Mouse (Mus musculus): ENCODE results near the gene Eya3. TPM values are rescaled to one million over a fixed set of nuclear protein-coding genes. Genes with fewer than 3 reads are reported as not detected.

The Eya3 gene
- polyA plus RNA-seq, 1 experiment from 2014 or later = 26.4 TPM

DNA sequence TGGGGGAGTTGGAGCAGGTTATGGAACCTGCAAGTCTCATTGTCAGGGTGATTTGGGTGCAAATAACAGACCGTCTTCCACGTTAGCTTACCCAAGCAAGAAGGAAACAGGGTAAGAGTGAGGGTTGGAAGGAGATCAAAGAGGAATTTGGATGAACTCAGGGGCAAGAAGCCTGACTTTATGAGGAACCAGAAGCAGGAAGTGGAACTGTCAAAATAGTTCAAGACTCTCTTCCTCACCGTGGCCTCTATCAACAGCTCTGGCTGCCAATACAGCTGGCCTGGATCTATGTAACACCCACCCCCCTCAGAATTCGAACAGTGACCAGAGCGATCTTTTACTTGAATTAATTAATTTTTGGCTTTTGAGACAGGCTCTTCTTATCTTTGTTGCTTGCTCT lies 33.0 kb upstream of the Eya3 start:
- DNase-seq (ENCODE audit: low spot score, missing footprints) = no peak
- Histone ChIP-seq H3K9ac (ENCODE audit: low read length) (no peak overlapping the region), H3K9me3 (ENCODE audit: control insufficient read depth, low read length) (no peaks in the 10 kb centered on the region), H3K27me3 (ENCODE audit: control insufficient read depth, insufficient read depth, low read length) (no peaks in the 10 kb centered on the region), H3K36me3 (ENCODE audit: control insufficient read depth, insufficient read depth, low read length) (no peaks in the 10 kb centered on the region), H3K4me3 (ENCODE audit: low read depth, low read length) (no peak overlapping the region), H3K4me2 (no peak overlapping the region), H3K27ac (ENCODE audit: low read depth, low read length) (no peak overlapping the region), H3K4me1 (ENCODE audit: control insufficient read depth, insufficient read depth, low read length) (no peaks in the 10 kb centered on the region)
- WGBS = 81% methylated on average over 5 of the region's 5 CpGs
- no peak for ATAC-seq (ENCODE audit: low FRiP score)

DNA sequence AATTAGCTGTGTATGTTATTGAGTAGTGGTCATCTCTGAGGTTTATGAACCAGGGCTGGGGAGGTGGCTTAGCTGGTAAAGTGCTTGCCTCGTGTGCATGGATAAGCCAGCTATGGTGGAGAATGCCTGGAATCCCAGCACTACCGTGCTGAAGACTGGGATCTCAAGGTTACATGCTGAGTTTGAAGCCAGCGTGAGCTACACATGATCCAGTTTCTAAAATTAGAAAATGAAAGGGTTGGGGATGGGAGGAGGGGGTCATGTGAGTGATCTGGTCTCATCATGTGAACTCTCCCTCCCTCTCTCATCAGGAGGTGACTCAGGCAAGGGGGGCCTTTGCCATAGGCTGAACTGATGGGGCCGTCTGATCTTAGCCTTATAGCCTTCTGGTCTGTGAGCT lies 30.6 kb upstream of the Eya3 start:
- 56% methylated on average over 4 of the region's 4 CpGs for WGBS
- H3K9ac ChIP-seq (ENCODE audit: low read length) = no peak overlapping the region
- no peak for ATAC-seq (ENCODE audit: low FRiP score)

DNA sequence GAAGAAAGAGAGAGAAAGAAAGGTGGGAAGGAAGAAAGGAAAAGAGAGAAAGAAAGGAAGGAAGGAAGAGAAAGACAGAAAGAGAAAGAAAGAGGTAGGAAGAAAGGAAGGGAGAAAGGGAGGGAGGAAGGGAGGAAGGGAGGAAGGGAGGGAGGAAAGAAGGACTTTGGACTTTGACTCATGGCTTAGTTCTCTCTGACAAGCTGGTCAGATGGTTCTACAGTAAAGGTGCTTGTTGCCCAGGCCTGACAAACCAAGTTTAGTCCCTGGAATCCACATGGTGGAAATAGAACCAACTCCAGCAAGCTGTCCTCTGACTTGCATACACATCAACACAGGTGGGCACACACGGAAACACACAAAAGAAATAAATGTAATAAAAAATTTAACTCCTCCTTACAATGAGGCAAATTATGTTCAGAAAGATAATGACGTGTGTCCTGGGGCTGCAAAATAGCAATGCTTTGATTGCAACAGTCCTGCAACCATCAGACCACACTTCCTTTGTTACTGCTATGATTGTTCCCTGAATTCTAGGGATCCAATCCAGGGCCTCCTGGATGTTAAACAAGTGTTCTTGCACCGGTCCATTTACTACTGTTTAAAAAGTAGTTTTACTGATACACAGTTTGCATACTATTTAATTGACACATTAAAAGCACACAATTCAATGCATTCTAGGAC lies 28.3 kb upstream of the Eya3 start:
- no peak overlapping the region for H3K27ac ChIP-seq (ENCODE audit: low read depth, low read length)
- 84% methylated on average over 3 of the region's 3 CpGs for WGBS
- no peak overlapping the region for H3K4me2 ChIP-seq
- no peak overlapping the region for H3K4me3 ChIP-seq (ENCODE audit: low read depth, low read length)
- DNase-seq (ENCODE audit: low spot score, missing footprints) = no peak
- no peaks in the 10 kb centered on the region for H3K36me3 ChIP-seq (ENCODE audit: control insufficient read depth, insufficient read depth, low read length)
- ATAC-seq (ENCODE audit: low FRiP score) = no peak
- no peaks in the 10 kb centered on the region for H3K4me1 ChIP-seq (ENCODE audit: control insufficient read depth, insufficient read depth, low read length)
- H3K9me3 ChIP-seq (ENCODE audit: control insufficient read depth, low read length) = no peaks in the 10 kb centered on the region
- H3K9ac ChIP-seq (ENCODE audit: low read length) = no peak overlapping the region
- H3K27me3 ChIP-seq (ENCODE audit: control insufficient read depth, insufficient read depth, low read length) = no peaks in the 10 kb centered on the region

More for the DNA sequence above, 30.6 kb upstream of the Eya3 start:
- Histone ChIP-seq H3K4me3 (ENCODE audit: low read depth, low read length) (no peak overlapping the region), H3K4me2 (no peak overlapping the region), H3K9me3 (ENCODE audit: control insufficient read depth, low read length) (no peaks in the 10 kb centered on the region), H3K36me3 (ENCODE audit: control insufficient read depth, insufficient read depth, low read length) (no peaks in the 10 kb centered on the region), H3K27me3 (ENCODE audit: control insufficient read depth, insufficient read depth, low read length) (no peaks in the 10 kb centered on the region), H3K4me1 (ENCODE audit: control insufficient read depth, insufficient read depth, low read length) (no peaks in the 10 kb centered on the region), H3K27ac (ENCODE audit: low read depth, low read length) (no peak overlapping the region)
- peak; percentile 35 for DNase-seq (ENCODE audit: low spot score, missing footprints)

DNA sequence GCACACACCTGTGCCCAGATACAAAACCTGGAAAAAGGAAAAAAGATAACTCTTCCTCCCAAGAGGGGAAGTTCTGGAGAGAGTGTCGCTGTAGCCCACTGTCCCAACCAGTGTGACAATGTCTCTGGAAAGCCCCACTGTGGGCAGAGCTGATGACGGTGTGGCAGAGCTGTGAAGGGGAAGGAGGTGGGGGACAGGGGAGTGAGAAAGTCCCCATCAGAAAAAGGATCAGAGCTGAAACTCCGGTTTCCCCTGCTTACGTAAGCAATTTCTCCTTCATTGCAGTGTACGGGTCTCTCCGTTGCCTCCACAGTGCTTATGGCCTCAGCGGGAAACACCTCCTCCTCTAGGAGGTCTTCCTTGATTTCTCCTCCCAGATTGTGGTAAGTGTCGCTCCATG lies 27.5 kb upstream of the Eya3 start:
- H3K4me2 ChIP-seq = no peak overlapping the region
- H3K9me3 ChIP-seq (ENCODE audit: control insufficient read depth, low read length) = no peaks in the 10 kb centered on the region
- no peaks in the 10 kb centered on the region for H3K4me1 ChIP-seq (ENCODE audit: control insufficient read depth, insufficient read depth, low read length)
- no peaks in the 10 kb centered on the region for H3K27me3 ChIP-seq (ENCODE audit: control insufficient read depth, insufficient read depth, low read length)
- H3K36me3 ChIP-seq (ENCODE audit: control insufficient read depth, insufficient read depth, low read length) = no peaks in the 10 kb centered on the region
- 88% methylated on average over 8 of the region's 8 CpGs for WGBS
- no peak overlapping the region for H3K9ac ChIP-seq (ENCODE audit: low read length)
- no peak overlapping the region for H3K27ac ChIP-seq (ENCODE audit: low read depth, low read length)
- no peak overlapping the region for H3K4me3 ChIP-seq (ENCODE audit: low read depth, low read length)
- DNase-seq (ENCODE audit: low spot score, missing footprints) (no peak), ATAC-seq (ENCODE audit: low FRiP score) (no peak)

DNA sequence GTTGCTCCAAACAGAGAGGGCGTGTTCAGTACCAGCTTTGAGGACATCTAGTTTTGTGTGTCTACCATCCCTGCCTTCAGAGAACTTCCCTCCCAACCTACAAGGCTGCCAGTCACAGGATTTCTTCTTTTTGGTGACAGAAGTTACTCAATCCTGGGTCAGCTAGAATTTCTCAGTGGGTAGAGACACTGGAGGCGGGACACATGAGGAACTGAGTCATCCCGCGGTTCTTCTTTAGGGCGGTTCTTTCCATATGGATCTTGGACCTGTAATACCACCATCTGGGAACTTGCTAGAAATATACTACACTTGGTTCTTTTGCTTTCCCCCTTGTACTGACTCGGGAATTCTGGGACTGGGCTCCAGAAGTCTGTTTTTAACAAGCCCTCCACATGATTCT lies 20.9 kb upstream of the Eya3 start:
- no peaks in the 10 kb centered on the region for H3K27me3 ChIP-seq (ENCODE audit: control insufficient read depth, insufficient read depth, low read length)
- H3K4me3 ChIP-seq (ENCODE audit: low read depth, low read length) = no peak overlapping the region
- H3K9me3 ChIP-seq (ENCODE audit: control insufficient read depth, low read length) = no peaks in the 10 kb centered on the region
- no peaks in the 10 kb centered on the region for H3K36me3 ChIP-seq (ENCODE audit: control insufficient read depth, insufficient read depth, low read length)
- DNase-seq (ENCODE audit: low spot score, missing footprints) (no peak), ATAC-seq (ENCODE audit: low FRiP score) (no peak)
- H3K27ac ChIP-seq (ENCODE audit: low read depth, low read length) = no peak overlapping the region
- H3K4me1 ChIP-seq (ENCODE audit: control insufficient read depth, insufficient read depth, low read length) = no peaks in the 10 kb centered on the region
- WGBS = 92% methylated on average over 6 of the region's 6 CpGs
- no peak overlapping the region for H3K9ac ChIP-seq (ENCODE audit: low read length)
- no peak overlapping the region for H3K4me2 ChIP-seq

DNA sequence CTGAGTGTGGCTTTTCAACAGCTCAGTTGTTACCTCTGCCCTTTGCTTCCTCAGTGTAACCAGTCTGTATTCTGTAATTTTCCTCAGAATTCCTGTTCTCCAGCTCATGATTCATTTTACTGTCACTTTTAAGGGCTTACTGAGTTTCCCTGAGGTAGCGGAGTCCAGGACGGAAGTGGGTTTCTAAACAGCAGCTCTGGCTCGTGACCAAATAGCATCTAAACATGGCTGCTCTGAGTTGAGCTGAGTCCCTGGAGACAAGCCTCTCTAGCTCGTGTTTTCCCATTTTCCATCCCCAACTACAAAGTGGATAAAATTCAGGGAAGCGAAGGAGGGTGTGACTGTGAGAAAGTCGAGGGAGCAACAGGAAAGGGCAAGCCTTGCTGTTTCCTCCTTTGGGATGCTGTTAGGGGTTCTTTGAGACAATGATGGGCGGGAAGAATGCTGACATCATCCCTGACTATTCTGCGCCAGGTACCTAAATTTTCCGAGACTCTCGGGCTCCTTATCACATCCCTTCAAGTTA lies 19.9 kb upstream of the Eya3 start:
- Histone ChIP-seq H3K4me2 (no peak overlapping the region), H3K27ac (ENCODE audit: low read depth, low read length) (no peak overlapping the region), H3K27me3 (ENCODE audit: control insufficient read depth, insufficient read depth, low read length) (no peaks in the 10 kb centered on the region), H3K9me3 (ENCODE audit: control insufficient read depth, low read length) (no peaks in the 10 kb centered on the region), H3K4me1 (ENCODE audit: control insufficient read depth, insufficient read depth, low read length) (no peaks in the 10 kb centered on the region), H3K4me3 (ENCODE audit: low read depth, low read length) (no peak overlapping the region), H3K9ac (ENCODE audit: low read length) (no peak overlapping the region), H3K36me3 (ENCODE audit: control insufficient read depth, insufficient read depth, low read length) (no peaks in the 10 kb centered on the region)
- DNase-seq (ENCODE audit: low spot score, missing footprints) = no peak
- WGBS = 92% methylated on average over 10 of the region's 10 CpGs
- ATAC-seq (ENCODE audit: low FRiP score) = no peak

DNA sequence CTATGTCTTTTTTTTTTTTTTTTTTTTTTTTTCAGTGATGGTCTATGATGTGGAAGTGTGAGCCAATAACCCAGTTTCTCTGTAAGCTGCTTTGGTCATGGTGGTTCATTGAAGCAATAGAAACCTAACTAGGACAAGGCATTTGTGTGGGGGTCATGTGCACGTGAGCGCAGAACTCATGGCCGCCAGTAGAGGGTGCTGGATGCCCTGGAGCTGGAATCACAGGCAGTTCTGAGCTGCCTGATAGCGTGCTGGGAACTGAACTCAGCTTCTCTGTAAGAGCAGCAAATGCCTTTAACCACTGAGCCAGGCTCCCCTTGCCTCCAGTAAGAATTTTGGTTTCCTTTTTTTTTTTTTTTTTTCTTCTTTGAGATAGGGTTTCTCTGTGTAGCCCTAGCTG lies 18.7 kb upstream of the Eya3 start:
- Histone ChIP-seq H3K4me3 (ENCODE audit: low read depth, low read length) (no peak overlapping the region), H3K4me2 (no peak overlapping the region), H3K4me1 (ENCODE audit: control insufficient read depth, insufficient read depth, low read length) (no peaks in the 10 kb centered on the region), H3K9me3 (ENCODE audit: control insufficient read depth, low read length) (no peaks in the 10 kb centered on the region), H3K9ac (ENCODE audit: low read length) (no peak overlapping the region), H3K27me3 (ENCODE audit: control insufficient read depth, insufficient read depth, low read length) (no peaks in the 10 kb centered on the region), H3K36me3 (ENCODE audit: control insufficient read depth, insufficient read depth, low read length) (no peaks in the 10 kb centered on the region), H3K27ac (ENCODE audit: low read depth, low read length) (no peak overlapping the region)
- DNase-seq (ENCODE audit: low spot score, missing footprints) (no peak), ATAC-seq (ENCODE audit: low FRiP score) (no peak)
- WGBS = 84% methylated on average over 4 of the region's 4 CpGs

DNA sequence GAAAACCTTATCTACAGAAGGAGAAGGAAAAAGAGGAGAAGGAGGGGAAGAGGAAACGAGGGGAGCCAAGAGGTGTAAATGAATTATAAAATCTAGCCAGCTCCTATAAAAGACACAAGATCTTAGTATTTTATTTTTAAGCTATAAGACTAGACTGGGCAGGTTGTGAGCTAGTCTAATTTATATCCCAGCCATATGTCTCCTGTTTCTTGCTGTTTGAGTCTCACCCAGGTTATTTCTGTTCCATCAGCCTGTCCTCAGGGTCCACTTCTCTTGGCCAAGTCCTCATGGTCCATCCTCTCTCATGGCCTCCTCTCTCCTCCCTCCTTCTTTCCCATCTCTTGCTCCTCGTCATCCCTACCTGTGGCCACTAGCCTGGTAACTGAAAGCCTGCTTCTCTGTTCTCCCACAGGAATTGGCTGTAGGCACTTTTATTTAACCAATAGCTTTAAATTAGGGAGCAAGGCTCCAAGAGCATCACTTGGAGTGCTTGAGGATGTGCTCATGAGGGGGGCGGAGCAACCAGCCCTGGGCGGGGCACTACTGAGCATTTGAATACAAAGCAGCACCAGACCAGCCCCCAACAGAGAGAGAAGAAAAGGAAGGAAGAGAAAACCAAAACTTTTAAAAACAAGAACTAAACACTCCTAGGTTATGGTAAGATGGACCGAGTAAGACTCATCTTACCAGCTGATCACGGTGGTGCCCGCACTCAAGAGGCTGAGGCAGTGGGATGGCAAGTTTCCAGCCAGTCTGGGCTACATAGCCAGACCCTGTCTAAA lies 17.3 kb upstream of the Eya3 start:
- no peak for DNase-seq (ENCODE audit: low spot score, missing footprints)
- WGBS = 77% methylated on average over 7 of the region's 7 CpGs
- H3K4me3 ChIP-seq (ENCODE audit: low read depth, low read length) = no peak overlapping the region

DNA sequence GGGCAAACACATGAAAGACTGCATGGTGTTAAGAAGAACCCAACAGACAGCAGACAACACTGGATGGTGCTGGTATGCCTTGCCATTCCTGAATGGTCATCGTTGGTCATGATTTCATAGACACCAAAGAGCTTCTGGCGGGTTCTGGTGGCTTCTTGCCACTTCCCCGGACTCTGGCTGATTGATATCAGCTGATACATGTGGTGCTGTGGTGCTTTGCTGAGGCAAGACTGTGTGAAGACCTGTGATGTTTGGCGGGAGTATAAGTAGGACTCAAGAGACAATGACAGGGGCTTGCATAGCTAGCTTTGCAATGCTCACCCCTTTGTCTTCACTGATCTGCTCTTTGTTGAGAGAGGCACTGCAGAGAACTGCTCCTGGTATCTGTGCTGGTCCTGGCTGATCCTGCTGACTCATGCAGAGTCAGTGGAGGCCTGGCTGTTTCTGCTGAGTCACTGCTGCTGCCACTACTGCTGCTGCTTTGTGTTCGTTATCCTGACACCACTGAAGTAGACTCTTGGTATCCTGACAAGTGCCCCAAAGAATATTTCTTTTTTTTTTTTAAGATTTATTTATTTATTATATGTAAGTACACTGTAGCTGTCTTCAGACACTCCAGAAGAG lies 14.6 kb upstream of the Eya3 start:
- no peak overlapping the region for H3K9ac ChIP-seq (ENCODE audit: low read length)
- H3K9me3 ChIP-seq (ENCODE audit: control insufficient read depth, low read length) = no peaks in the 10 kb centered on the region
- no peaks in the 10 kb centered on the region for H3K36me3 ChIP-seq (ENCODE audit: control insufficient read depth, insufficient read depth, low read length)
- no peak overlapping the region for H3K4me2 ChIP-seq
- no peak for ATAC-seq (ENCODE audit: low FRiP score)
- no peak for DNase-seq (ENCODE audit: low spot score, missing footprints)
- H3K4me1 ChIP-seq (ENCODE audit: control insufficient read depth, insufficient read depth, low read length) = no peaks in the 10 kb centered on the region
- no peak overlapping the region for H3K4me3 ChIP-seq (ENCODE audit: low read depth, low read length)
- H3K27ac ChIP-seq (ENCODE audit: low read depth, low read length) = no peak overlapping the region
- 83% methylated on average over 5 of the region's 5 CpGs for WGBS
- no peaks in the 10 kb centered on the region for H3K27me3 ChIP-seq (ENCODE audit: control insufficient read depth, insufficient read depth, low read length)

More for the DNA sequence above, 17.3 kb upstream of the Eya3 start:
- H3K36me3 ChIP-seq (ENCODE audit: control insufficient read depth, insufficient read depth, low read length) = no peaks in the 10 kb centered on the region
- H3K9me3 ChIP-seq (ENCODE audit: control insufficient read depth, low read length) = no peaks in the 10 kb centered on the region
- H3K27ac ChIP-seq (ENCODE audit: low read depth, low read length) = no peak overlapping the region
- no peaks in the 10 kb centered on the region for H3K4me1 ChIP-seq (ENCODE audit: control insufficient read depth, insufficient read depth, low read length)
- no peak overlapping the region for H3K9ac ChIP-seq (ENCODE audit: low read length)
- H3K27me3 ChIP-seq (ENCODE audit: control insufficient read depth, insufficient read depth, low read length) = no peaks in the 10 kb centered on the region
- no peak for ATAC-seq (ENCODE audit: low FRiP score)
- no peak overlapping the region for H3K4me2 ChIP-seq

Measured in midbrain, embryonic 11.5 days (tissue).